Mouse (Mus musculus): Measurements from ENCODE around the gene Pip4k2c. TPM values are rescaled to one million over a fixed set of nuclear protein-coding genes. Genes with fewer than 3 reads are reported as not detected.
"Not testable (repeated sequence)": the region's sequence is repeated elsewhere in the genome, so short reads cannot be mapped to it uniquely, and the experiment has no call there.

Gene Pip4k2c
- total and polyA plus RNA-seq, 2 experiments from 2014 or later, result 23.7 to 25.0 TPM

- Histone ChIP-seq H3K4me3 (ENCODE audit: low read depth, low read length) (no peak overlapping the region), H3K27ac (ENCODE audit: low read depth) (no peak overlapping the region), H3K9ac (replicated peaks; ENCODE audit: low read depth, low read length) (no peak overlapping the region), H3K27me3 (ENCODE audit: control insufficient read depth, insufficient read depth, low read length) (no peaks in the 10 kb centered on the region), H3K9me3 (replicated peaks; ENCODE audit: control insufficient read depth, low read length) (no peaks in the 10 kb centered on the region), H3K4me2 (ENCODE audit: low read depth, low read length) (no peak overlapping the region), H3K4me1 (ENCODE audit: control insufficient read depth, insufficient read depth) (no peaks in the 10 kb centered on the region), H3K36me3 (replicated peaks; ENCODE audit: control insufficient read depth, insufficient read depth, low read length) (no peaks in the 10 kb centered on the region)
- 81% methylated on average over 1 of the region's 1 CpGs for WGBS
- TF ChIP-seq CTCF (IDR thresholded peaks at IDR 0.05; ENCODE audit: low read depth) (no peak), EP300 (IDR thresholded peaks at IDR 0.05; ENCODE audit: low read depth) (no peak)
- ATAC-seq (ENCODE audit: insufficient read depth, low read depth), result no peak
- no peak for DNase-seq (ENCODE audit: low spot score)
Observed at GRCm38 (mm10) chr10:127156089-127156488, 55.3 kb downstream of the Pip4k2c start.

GRCm38 (mm10) chr10:127154652-127155051 is 56.7 kb downstream of the Pip4k2c start:
- ATAC-seq (ENCODE audit: insufficient read depth, low read depth) (no peak), DNase-seq (ENCODE audit: low spot score) (no peak)
- H3K27ac ChIP-seq (ENCODE audit: low read depth), result no peak overlapping the region
- no peaks in the 10 kb centered on the region for H3K36me3 ChIP-seq (replicated peaks; ENCODE audit: control insufficient read depth, insufficient read depth, low read length)
- H3K4me2 ChIP-seq (ENCODE audit: low read depth, low read length), result no peak overlapping the region
- no peak overlapping the region for H3K4me3 ChIP-seq (ENCODE audit: low read depth, low read length)
- WGBS, result 84% methylated on average over 5 of the region's 5 CpGs
- H3K9me3 ChIP-seq (replicated peaks; ENCODE audit: control insufficient read depth, low read length), result no peaks in the 10 kb centered on the region
- no peak overlapping the region for H3K9ac ChIP-seq (replicated peaks; ENCODE audit: low read depth, low read length)
- no peaks in the 10 kb centered on the region for H3K27me3 ChIP-seq (ENCODE audit: control insufficient read depth, insufficient read depth, low read length)
- H3K4me1 ChIP-seq (ENCODE audit: control insufficient read depth, insufficient read depth), result no peaks in the 10 kb centered on the region
- TF ChIP-seq CTCF (IDR thresholded peaks at IDR 0.05; ENCODE audit: low read depth), result no peak
- TF ChIP-seq EP300 (IDR thresholded peaks at IDR 0.05; ENCODE audit: low read depth), result no peak

- 91% methylated on average over 2 of the region's 2 CpGs for WGBS
- H3K9ac ChIP-seq (replicated peaks; ENCODE audit: low read depth, low read length), result no peak overlapping the region
- no peaks in the 10 kb centered on the region for H3K4me1 ChIP-seq (ENCODE audit: control insufficient read depth, insufficient read depth)
- no peak for ATAC-seq (ENCODE audit: insufficient read depth, low read depth)
- H3K27ac ChIP-seq (ENCODE audit: low read depth), result no peak overlapping the region
- no peak overlapping the region for H3K4me2 ChIP-seq (ENCODE audit: low read depth, low read length)
- DNase-seq (ENCODE audit: low spot score), result no peak
- H3K27me3 ChIP-seq (ENCODE audit: control insufficient read depth, insufficient read depth, low read length), result no peaks in the 10 kb centered on the region
- no peaks in the 10 kb centered on the region for H3K9me3 ChIP-seq (replicated peaks; ENCODE audit: control insufficient read depth, low read length)
- TF ChIP-seq CTCF (IDR thresholded peaks at IDR 0.05; ENCODE audit: low read depth) (no peak), EP300 (IDR thresholded peaks at IDR 0.05; ENCODE audit: low read depth) (no peak)
- H3K4me3 ChIP-seq (ENCODE audit: low read depth, low read length), result no peak overlapping the region
- H3K36me3 ChIP-seq (replicated peaks; ENCODE audit: control insufficient read depth, insufficient read depth, low read length), result no peaks in the 10 kb centered on the region
Observed at GRCm38 (mm10) chr10:127154241-127154640, 57.1 kb downstream of the Pip4k2c start.

GRCm38 (mm10) chr10:127153323-127153722 is 58.1 kb downstream of the Pip4k2c start:
- 93% methylated on average over 7 of the region's 7 CpGs for WGBS
- Histone ChIP-seq H3K36me3 (replicated peaks; ENCODE audit: control insufficient read depth, insufficient read depth, low read length) (no peaks in the 10 kb centered on the region), H3K27me3 (ENCODE audit: control insufficient read depth, insufficient read depth, low read length) (no peaks in the 10 kb centered on the region), H3K4me2 (ENCODE audit: low read depth, low read length) (no peak overlapping the region), H3K27ac (ENCODE audit: low read depth) (no peak overlapping the region), H3K4me1 (ENCODE audit: control insufficient read depth, insufficient read depth) (no peaks in the 10 kb centered on the region), H3K9ac (replicated peaks; ENCODE audit: low read depth, low read length) (no peak overlapping the region), H3K9me3 (replicated peaks; ENCODE audit: control insufficient read depth, low read length) (no peaks in the 10 kb centered on the region), H3K4me3 (ENCODE audit: low read depth, low read length) (no peak overlapping the region)
- TF ChIP-seq CTCF (IDR thresholded peaks at IDR 0.05; ENCODE audit: low read depth) (no peak), EP300 (IDR thresholded peaks at IDR 0.05; ENCODE audit: low read depth) (no peak)
- ATAC-seq (ENCODE audit: insufficient read depth, low read depth), result no peak
- DNase-seq (ENCODE audit: low spot score), result no peak

- H3K9me3 ChIP-seq (replicated peaks; ENCODE audit: control insufficient read depth, low read length); H3K27ac ChIP-seq (ENCODE audit: low read depth); DNase-seq (ENCODE audit: low spot score); H3K36me3 ChIP-seq (replicated peaks; ENCODE audit: control insufficient read depth, insufficient read depth, low read length); H3K9ac ChIP-seq (replicated peaks; ENCODE audit: low read depth, low read length); H3K27me3 ChIP-seq (ENCODE audit: control insufficient read depth, insufficient read depth, low read length); H3K4me1 ChIP-seq (ENCODE audit: control insufficient read depth, insufficient read depth); H3K4me3 ChIP-seq (ENCODE audit: low read depth, low read length); H3K4me2 ChIP-seq (ENCODE audit: low read depth, low read length); ATAC-seq (ENCODE audit: insufficient read depth, low read depth): not testable (repeated sequence)
- 78% methylated on average over 10 of the region's 10 CpGs for WGBS
Observed at GRCm38 (mm10) chr10:127152556-127152955, 58.8 kb downstream of the Pip4k2c start.

GRCm38 (mm10) chr10:127151233-127151632 is 60.2 kb downstream of the Pip4k2c start:
- H3K9ac ChIP-seq (replicated peaks; ENCODE audit: low read depth, low read length); DNase-seq (ENCODE audit: low spot score); H3K36me3 ChIP-seq (replicated peaks; ENCODE audit: control insufficient read depth, insufficient read depth, low read length); H3K9me3 ChIP-seq (replicated peaks; ENCODE audit: control insufficient read depth, low read length); H3K27ac ChIP-seq (ENCODE audit: low read depth); H3K27me3 ChIP-seq (ENCODE audit: control insufficient read depth, insufficient read depth, low read length); H3K4me1 ChIP-seq (ENCODE audit: control insufficient read depth, insufficient read depth); ATAC-seq (ENCODE audit: insufficient read depth, low read depth); H3K4me3 ChIP-seq (ENCODE audit: low read depth, low read length); H3K4me2 ChIP-seq (ENCODE audit: low read depth, low read length): not testable (repeated sequence)
- WGBS, result 77% methylated on average over 3 of the region's 3 CpGs

Data from heart, postnatal 0 days (tissue).